ENCODE assay signal across 10 mouse cellular contexts in genomic region chr11:45058658-45059057, GRCm38 (mm10).
"Had no signal": no experiment of that assay in that cellular context is flagged by ENCODE, and none has a peak within 500 bp of the region (broad histone marks: within the 10 kb centered on the region; RNA-seq: fewer than 3 reads in every experiment).

No protein-coding gene starts in this region.

- ATAC-seq: liver, postnatal 0 days; lung, postnatal 0 days; midbrain, embryonic 13.5 days; midbrain, embryonic 15.5 days had no signal

- DNase-seq: liver, postnatal 0 days; lung, adult 2 months; lung, postnatal 14 days; lung, postnatal 36 days; thymus, adult 18-20 months; thymus, postnatal 14 days; thymus, postnatal 36 days had no signal
